Mouse (Mus musculus): ENCODE data around the gene Cfap74.
"Not testable (repeated sequence)": the region's sequence is repeated elsewhere in the genome, so short reads cannot be mapped to it uniquely, and the experiment has no call there.

Cfap74 gene

GRCm38 (mm10) chr4:155408695-155409057, 314 bp upstream of the Cfap74 start:
- DNase-seq (ENCODE audit: low read depth): no peak

- no peak for DNase-seq (ENCODE audit: low read depth)
Observed at GRCm38 (mm10) chr4:155412124-155412523, 3.1 kb downstream of the Cfap74 start.

- DNase-seq (ENCODE audit: low read depth): no peak
Observed at GRCm38 (mm10) chr4:155413641-155414335, 4.8 kb downstream of the Cfap74 start.

GRCm38 (mm10) chr4:155414656-155415235, 5.8 kb downstream of the Cfap74 start:
- DNase-seq (ENCODE audit: low read depth): no peak

- no peak for DNase-seq (ENCODE audit: low read depth)
Observed at GRCm38 (mm10) chr4:155420137-155420536, 11.1 kb downstream of the Cfap74 start.

- not testable (repeated sequence) for DNase-seq (ENCODE audit: low read depth)
Observed at GRCm38 (mm10) chr4:155421412-155422370, 12.7 kb downstream of the Cfap74 start.

GRCm38 (mm10) chr4:155423988-155424387, 15.0 kb downstream of the Cfap74 start:
- peak; percentile 59 for DNase-seq (ENCODE audit: low read depth)

- no peak for DNase-seq (ENCODE audit: low read depth)
Observed at GRCm38 (mm10) chr4:155426272-155426671, 17.3 kb downstream of the Cfap74 start.

- no peak for DNase-seq (ENCODE audit: low read depth)
Observed at GRCm38 (mm10) chr4:155428442-155428841, 19.5 kb downstream of the Cfap74 start.

- DNase-seq (ENCODE audit: low read depth): no peak
Observed at GRCm38 (mm10) chr4:155429202-155429601, 20.2 kb downstream of the Cfap74 start.

GRCm38 (mm10) chr4:155432358-155432757, 23.4 kb downstream of the Cfap74 start:
- no peak for DNase-seq (ENCODE audit: low read depth)

GRCm38 (mm10) chr4:155433993-155434392, 25.0 kb downstream of the Cfap74 start:
- DNase-seq (ENCODE audit: low read depth): no peak

GRCm38 (mm10) chr4:155442808-155443207, 33.8 kb downstream of the Cfap74 start:
- no peak for DNase-seq (ENCODE audit: low read depth)

GRCm38 (mm10) chr4:155451597-155451996, 42.6 kb downstream of the Cfap74 start:
- no peak for DNase-seq (ENCODE audit: low read depth)

GRCm38 (mm10) chr4:155458575-155458974, 49.6 kb downstream of the Cfap74 start:
- no peak for DNase-seq (ENCODE audit: low read depth)

GRCm38 (mm10) chr4:155463050-155463449, 54.1 kb downstream of the Cfap74 start:
- DNase-seq (ENCODE audit: low read depth): no peak

- DNase-seq (ENCODE audit: low read depth): no peak
Observed at GRCm38 (mm10) chr4:155463611-155464010, 54.6 kb downstream of the Cfap74 start.

GRCm38 (mm10) chr4:155464061-155464460, 55.1 kb downstream of the Cfap74 start:
- DNase-seq (ENCODE audit: low read depth): no peak

- no peak for DNase-seq (ENCODE audit: low read depth)
Observed at GRCm38 (mm10) chr4:155465607-155466006, 56.6 kb downstream of the Cfap74 start.

- no peak for DNase-seq (ENCODE audit: low read depth)
Observed at GRCm38 (mm10) chr4:155466080-155466479, 57.1 kb downstream of the Cfap74 start.

GRCm38 (mm10) chr4:155467237-155468010, 58.4 kb downstream of the Cfap74 start:
- DNase-seq (ENCODE audit: low read depth): no peak

GRCm38 (mm10) chr4:155468952-155469351, 60.0 kb downstream of the Cfap74 start, which contains the start of gene Tmem52:
Gene Tmem52, plus strand, starts transcription at chr4:155469114.
- no peak for DNase-seq (ENCODE audit: low read depth)

Measured in fibroblast of lung, adult 2 months (primary cell).